Mouse (Mus musculus) ovary, adult 18-20 months (tissue): Measurements from ENCODE around the gene Zbtb38.

Experiments
- DNase-seq: peaks from one replicate; pipeline ENCODE4 v3.0.0; 2022; ENCODE audit warnings: low spot score, mixed read lengths

The Zbtb38 gene

DNA sequence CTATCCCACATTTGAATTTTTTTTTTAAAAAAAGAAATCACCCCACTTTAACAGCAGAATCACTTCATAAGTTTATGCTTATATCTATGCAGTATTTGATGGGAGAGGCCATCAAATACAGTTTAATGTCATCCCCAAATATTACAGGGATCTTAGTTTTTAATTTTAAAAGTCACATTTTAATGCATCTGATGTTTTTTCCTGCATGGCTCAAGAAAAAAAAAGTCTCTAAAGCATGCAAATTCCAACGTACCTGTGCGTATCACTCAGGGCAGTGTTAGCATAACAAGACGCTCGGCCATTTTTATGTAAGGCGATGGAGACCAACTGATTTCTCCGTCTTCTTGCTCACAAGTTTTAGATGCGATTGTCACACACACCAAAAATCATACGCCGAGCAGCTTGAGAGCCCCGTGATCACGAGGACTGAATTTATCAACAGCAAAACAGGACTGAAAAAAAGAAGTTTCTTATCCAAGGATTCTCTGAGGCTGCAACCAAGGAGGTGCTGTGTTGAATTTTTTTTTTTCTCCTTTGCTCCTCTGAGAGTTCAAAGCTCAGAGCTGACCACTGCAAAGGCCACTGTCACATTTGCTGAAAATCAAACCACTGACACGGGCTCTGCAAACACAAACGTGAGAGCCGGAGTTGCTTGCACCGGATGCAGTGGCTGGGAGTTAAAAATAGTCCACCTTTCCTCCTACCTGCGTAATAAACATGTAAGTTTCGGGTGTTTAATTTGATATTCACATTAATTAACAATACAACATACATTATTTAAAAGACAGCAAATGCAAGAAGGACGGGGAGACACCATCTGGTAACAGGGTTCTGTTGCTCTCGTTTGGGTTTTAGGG lies 21.4 kb downstream of the Zbtb38 start:
- DNase-seq = no peak

DNA sequence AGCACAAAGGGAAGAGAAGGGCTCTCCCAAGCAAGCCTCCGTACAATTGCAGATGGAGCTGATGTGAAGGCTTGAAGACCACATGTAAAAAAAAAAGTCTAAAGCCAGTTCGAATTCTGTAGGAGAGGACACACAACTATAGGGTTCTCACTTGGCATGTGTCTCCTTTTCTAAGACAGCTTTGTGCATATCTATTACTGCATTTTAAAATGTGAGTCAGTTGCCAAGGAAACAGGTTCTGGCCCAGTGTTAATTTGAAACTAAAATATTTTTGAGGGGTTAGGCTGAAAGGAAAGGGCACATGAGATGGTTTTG lies 22.4 kb downstream of the Zbtb38 start:
- DNase-seq = no peak

- no peak for DNase-seq
Observed at GRCm38 (mm10) chr9:96729537-96730310, 22.9 kb downstream of the Zbtb38 start.

- no peak for DNase-seq
Observed at GRCm38 (mm10) chr9:96728338-96729162, 24.1 kb downstream of the Zbtb38 start.

DNA sequence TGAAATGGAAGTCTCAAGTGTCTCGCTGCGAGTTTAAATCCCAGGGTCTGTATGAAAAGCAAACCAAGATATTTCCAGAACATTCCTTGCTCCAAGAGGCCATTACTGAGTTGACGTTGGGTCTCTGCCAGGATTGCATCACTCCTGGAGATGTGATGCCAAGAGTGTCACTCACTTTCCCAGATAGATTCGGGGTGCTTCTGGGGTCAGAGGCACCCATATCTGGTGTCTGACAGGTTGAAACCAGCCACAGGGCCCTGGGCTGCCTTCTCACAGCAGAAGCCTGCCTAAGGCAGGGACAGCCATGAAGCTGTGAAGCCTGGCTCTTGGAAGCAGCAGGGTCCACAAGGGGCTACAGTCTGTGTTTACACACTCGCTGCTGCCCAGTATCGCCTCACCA lies 24.9 kb downstream of the Zbtb38 start:
- no peak for DNase-seq

- DNase-seq = no peak
Observed at GRCm38 (mm10) chr9:96726336-96727131, 26.1 kb downstream of the Zbtb38 start.

GRCm38 (mm10) chr9:96725582-96726320 lies 26.9 kb downstream of the Zbtb38 start:
- no peak for DNase-seq

- no peak for DNase-seq
Observed at GRCm38 (mm10) chr9:96723650-96724049, 29.0 kb downstream of the Zbtb38 start.

- DNase-seq = no peak
Observed at GRCm38 (mm10) chr9:96721163-96721799, 31.4 kb downstream of the Zbtb38 start.

DNA sequence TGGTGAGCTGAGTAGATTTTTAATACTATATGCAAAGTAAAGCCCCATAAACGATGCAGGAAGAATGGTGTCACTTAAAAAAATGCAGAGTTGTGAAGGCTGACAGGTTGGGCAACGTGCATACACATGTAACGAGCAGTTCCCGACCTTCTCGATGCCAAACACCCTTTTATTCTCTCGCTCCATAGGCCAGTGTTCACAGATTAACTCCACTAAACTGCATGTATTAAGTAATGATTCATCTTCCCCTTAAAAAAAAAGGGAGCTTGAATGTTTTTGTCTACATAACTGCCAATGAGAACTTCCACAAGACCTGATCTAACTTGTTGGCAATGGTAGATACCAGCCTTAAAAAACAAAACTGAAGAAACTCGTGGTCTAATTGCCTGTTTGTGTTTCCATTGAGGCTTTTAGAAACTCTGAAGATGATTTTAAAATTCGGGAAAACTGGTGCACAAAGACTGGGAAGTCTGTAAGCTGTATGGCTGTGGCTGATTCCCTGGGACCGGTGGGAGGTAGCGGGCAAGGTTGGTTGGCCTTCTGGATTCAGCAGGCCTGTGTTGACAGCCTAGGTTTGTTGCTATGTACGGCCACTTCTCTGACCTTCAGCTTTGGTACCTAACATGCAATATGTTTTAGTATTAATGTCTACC lies 32.0 kb downstream of the Zbtb38 start:
- DNase-seq = no peak

DNA sequence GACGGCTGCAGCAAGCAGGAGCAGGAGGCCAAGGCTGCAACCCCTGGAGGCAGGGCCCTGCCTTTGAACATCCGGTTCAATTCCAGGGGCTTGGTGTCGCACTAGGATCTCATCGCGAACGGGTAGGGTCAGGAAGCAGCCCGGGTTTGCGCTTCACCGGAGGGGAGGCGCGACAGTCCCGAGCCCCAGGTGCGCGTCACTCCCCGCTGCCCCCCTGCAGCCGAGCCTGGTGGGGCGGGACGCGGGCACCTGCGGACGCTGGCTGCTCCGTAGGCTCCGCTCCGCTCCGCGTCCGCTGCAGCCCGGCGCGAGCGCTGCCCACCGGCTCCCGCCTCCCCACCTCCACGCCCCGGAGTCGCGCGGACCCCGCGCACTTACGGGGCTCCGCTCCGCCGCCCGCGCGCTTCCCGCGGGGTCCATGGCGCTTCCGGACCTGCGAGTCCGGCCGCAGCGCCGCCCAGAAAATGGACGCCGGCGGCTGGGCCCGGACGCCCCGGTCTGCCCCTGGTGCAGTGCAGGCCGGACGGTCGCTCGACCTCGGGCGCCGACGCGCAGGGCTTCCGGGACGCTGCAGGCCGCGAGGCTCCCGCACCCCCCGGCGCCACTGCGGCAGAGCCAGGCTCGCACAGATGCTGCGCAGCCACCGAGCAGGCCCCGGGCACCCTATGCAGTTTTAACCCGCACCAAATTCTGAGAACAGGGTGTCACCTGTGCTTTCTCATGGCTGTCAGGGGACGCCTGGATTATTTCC lies 33.0 kb downstream of the Zbtb38 start:
- peak; percentile 53 for DNase-seq

GRCm38 (mm10) chr9:96718888-96719287 lies 33.7 kb downstream of the Zbtb38 start:
- no peak for DNase-seq

DNA sequence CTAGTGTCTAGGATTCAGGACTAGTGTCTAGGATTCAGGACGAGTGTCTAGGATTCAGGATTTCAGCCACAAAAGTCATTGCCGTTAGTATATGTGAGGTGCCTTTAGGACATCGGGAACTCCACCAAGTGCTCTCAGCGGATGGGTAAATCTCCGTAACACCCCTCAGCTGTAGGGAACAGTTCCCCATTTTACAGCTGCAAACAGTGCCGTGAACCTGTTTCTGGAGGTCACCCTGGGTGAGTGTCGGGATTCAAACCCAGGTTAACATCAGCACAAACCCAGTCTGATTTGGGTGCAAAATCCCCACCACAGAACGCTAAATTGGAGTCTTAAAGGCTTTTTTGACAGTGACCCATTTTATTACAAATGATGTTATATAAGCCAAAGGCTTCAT lies 34.2 kb downstream of the Zbtb38 start:
- no peak for DNase-seq

DNA sequence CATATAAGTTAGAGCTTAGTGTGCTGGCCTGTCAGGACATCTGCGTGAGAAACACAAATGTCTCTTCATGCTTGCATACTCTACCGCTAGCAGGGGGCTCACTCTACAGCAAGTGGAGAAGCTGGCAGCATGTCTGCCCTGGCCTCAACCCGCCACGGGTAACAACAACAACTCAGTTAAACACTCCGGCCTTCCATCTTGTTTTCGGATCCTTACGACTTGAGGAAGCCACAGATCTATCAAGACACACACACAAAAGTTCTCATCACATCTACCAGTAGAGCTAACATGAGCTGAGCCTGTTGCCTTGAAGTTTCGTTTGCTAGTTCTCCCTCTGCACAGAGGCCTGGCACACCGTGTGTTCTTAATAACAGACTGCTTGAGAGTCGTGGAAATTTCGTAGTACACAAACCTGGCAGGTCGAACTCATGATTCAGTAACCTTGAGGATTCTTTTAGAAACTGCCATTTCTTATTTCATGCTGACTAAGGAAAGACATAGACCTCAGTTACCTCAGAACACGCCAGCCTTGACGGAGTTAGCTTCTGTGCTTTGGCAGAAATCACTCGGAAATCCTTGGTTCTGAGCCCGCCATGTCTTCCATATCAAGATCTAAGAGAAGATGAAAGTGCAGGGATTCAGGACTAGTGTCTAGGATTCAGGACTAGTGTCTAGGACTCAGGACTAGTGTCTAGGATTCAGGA lies 34.8 kb downstream of the Zbtb38 start:
- no peak for DNase-seq

DNA sequence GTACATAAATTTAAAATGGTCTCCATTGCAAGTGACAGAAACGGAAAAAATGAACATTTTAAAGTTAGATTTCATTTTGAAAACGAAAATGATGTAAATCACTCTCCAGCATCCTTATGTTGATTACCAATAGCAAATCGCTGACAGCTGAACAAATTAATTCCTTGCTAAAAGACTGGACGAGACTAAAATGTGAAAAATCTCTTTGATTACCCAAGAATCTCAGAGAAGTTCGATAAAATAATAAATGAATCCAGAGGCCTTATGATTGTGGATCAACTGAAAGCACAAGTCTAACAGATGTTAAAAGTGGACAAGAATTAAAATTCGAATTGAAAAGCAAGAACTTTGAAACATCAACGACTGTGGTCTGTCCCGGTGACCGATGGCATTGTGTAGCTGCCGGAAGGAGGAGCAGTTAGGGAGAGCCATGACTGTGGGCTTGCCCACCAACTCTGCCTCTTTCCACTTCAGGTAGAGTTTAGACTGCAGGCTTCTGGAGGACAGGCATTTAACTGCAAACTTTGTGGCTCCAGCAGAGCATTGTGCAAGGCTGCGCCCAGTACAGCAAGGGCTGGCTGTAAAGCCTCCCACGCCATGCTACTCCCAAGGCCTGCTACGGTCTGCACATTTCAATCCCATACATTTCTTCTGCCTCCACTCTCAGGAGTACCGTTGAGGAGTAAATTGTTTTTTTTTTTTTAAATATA lies 35.7 kb downstream of the Zbtb38 start:
- no peak for DNase-seq

DNA sequence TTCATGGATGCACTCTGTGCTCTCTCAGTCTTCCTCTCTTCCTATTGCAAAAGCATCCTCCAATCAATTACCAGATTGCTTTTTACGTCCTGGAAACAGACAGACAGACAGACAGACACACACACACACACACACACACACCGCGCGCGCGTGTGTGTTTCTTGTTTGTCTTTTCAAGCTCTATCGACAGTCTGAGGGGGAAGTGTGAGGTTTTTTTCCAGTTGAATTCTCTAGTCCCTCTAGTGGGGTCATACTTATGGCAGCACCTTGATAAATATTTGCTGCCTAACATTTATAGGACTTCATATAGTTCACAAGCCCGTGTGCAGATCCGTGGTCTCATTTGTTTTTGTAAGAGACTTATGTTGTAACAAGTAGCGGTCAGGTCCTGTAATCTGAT lies 36.5 kb downstream of the Zbtb38 start:
- no peak for DNase-seq

GRCm38 (mm10) chr9:96715171-96715570 lies 37.5 kb downstream of the Zbtb38 start:
- no peak for DNase-seq
